Mouse (Mus musculus): ENCODE data around the gene Plk5.

- TF ChIP-seq CTCF (IDR thresholded peaks at IDR 0.05 in 2 of 3, conservative IDR thresholded peaks at IDR 0.05 in 1 of 3; ENCODE audit: control insufficient read depth in 1 of 3, insufficient read depth in 1 of 3, low read depth in 2 of 3, low read length in 3 of 3, poor library complexity in 1 of 3, severe bottlenecking in 1 of 3) (peak; percentile 77 to 100 (median 90)), MAFK (IDR thresholded peaks at IDR 0.05; ENCODE audit: borderline replicate concordance, low read depth, low read length) (no peak)
These were observed 19.9 kb downstream of the Plk5 start for GRCm38 (mm10) chr10:80376160-80376559.
